Mouse (Mus musculus): ENCODE measurements at regions not wholly inside any gene's neighbourhood (a gene's known extent, or its start where the extent isn't known, plus 50 kb on each side); places are given as distances from the start of the nearest gene placed in this dataset.

- DNase-seq = no peak
Measured at GRCm38 (mm10) chr16:10098511-10098910, 71.5 kb upstream of the Rpl39l start.

GRCm38 (mm10) chr16:10088461-10089353, 81.3 kb upstream of the Rpl39l start:
- peak; percentile 86 for DNase-seq

GRCm38 (mm10) chr16:10086341-10086740, 83.7 kb upstream of the Rpl39l start:
- DNase-seq = no peak

- no peak for DNase-seq
Measured at GRCm38 (mm10) chr16:10085429-10085828, 84.6 kb upstream of the Rpl39l start.

GRCm38 (mm10) chr16:10081751-10082150, 86.4 kb upstream of the Grin2a start:
- peak; percentile 18 for DNase-seq

GRCm38 (mm10) chr16:10080121-10080679, 84.8 kb upstream of the Grin2a start:
- no peak for DNase-seq

- DNase-seq = peak; percentile 75
Measured at GRCm38 (mm10) chr16:10073158-10073557, 77.8 kb upstream of the Grin2a start.

GRCm38 (mm10) chr16:10063491-10063890, 68.1 kb upstream of the Grin2a start:
- no peak for DNase-seq

GRCm38 (mm10) chr16:10058094-10058493, 62.7 kb upstream of the Grin2a start:
- no peak for DNase-seq
